Mouse (Mus musculus): ENCODE measurements around the gene Tyrobp. TPM values are rescaled to one million over a fixed set of nuclear protein-coding genes. Genes with fewer than 3 reads are reported as not detected.

Gene Tyrobp
- polyA plus RNA-seq (2017; shearing (Covaris generic)) = 2.8 TPM

GRCm38 (mm10) chr7:30413596-30413995, at the start of gene Tyrobp:
TSS of gene Tyrobp (plus strand) at chr7:30413760.

GRCm38 (mm10) chr7:30419561-30420499, 6.3 kb downstream of the Tyrobp start, which contains the start of gene Hcst:
TSS of gene Hcst (minus strand) at chr7:30419854.

GRCm38 (mm10) chr7:30421175-30421889, 7.8 kb downstream of the Tyrobp start, which contains the start of gene Nfkbid:
TSS of gene Nfkbid (plus strand) at chr7:30421732.

GRCm38 (mm10) chr7:30444971-30445751, 31.6 kb downstream of the Tyrobp start, which contains the start of gene Aplp1:
TSS of gene Aplp1 (minus strand) at chr7:30445535.

GRCm38 (mm10) chr7:30457629-30458330, 44.2 kb downstream of the Tyrobp start, which contains the start of the genes Kirrel2 and Nphs1:
TSS of gene Kirrel2 (minus strand) at chr7:30457690.
TSS of gene Nphs1 (plus strand) at chr7:30458315.

Other genes with a start within 250 kb of the Tyrobp start
- 26.4 TPM for gene Zfp146, start 244.0 kb upstream of the Tyrobp start, polyA plus RNA-seq (2017; shearing (Covaris generic))
- not detected for gene Cox7a1, start 229.6 kb upstream of the Tyrobp start, polyA plus RNA-seq (2017; shearing (Covaris generic))
- 71.9 TPM for gene Capns1, start 214.9 kb upstream of the Tyrobp start, polyA plus RNA-seq (2017; shearing (Covaris generic))
- gene Polr2i, start 181.8 kb upstream of the Tyrobp start, polyA plus RNA-seq (2017; shearing (Covaris generic)) = 22.1 TPM
- 59.1 TPM for gene Tbcb, start 181.5 kb upstream of the Tyrobp start, polyA plus RNA-seq (2017; shearing (Covaris generic))
- not detected for gene Ovol3, start 178.0 kb upstream of the Tyrobp start, polyA plus RNA-seq (2017; shearing (Covaris generic))
- 0.37 TPM for gene Thap8, start 133.7 kb upstream of the Tyrobp start, polyA plus RNA-seq (2017; shearing (Covaris generic))
- 5.2 TPM for gene Wdr62, start 133.3 kb upstream of the Tyrobp start, polyA plus RNA-seq (2017; shearing (Covaris generic))
- 0.41 TPM for gene Clip3, start 122.0 kb upstream of the Tyrobp start, polyA plus RNA-seq (2017; shearing (Covaris generic))
- gene Alkbh6, start 105.0 kb upstream of the Tyrobp start, polyA plus RNA-seq (2017; shearing (Covaris generic)) = 86.8 TPM
- 5.9 TPM for gene Syne4, start 99.0 kb upstream of the Tyrobp start, polyA plus RNA-seq (2017; shearing (Covaris generic))
- gene E130208F15Rik, start 92.0 kb upstream of the Tyrobp start, polyA plus RNA-seq (2017; shearing (Covaris generic)) = not detected
- gene Sdhaf1, start 89.9 kb upstream of the Tyrobp start, polyA plus RNA-seq (2017; shearing (Covaris generic)) = 20.6 TPM
- not detected for gene Lrfn3, start 51.0 kb upstream of the Tyrobp start, polyA plus RNA-seq (2017; shearing (Covaris generic))
- gene Hcst, start 6.1 kb downstream of the Tyrobp start, polyA plus RNA-seq (2017; shearing (Covaris generic)) = 589 TPM
- gene Nfkbid, start 8.0 kb downstream of the Tyrobp start, polyA plus RNA-seq (2017; shearing (Covaris generic)) = 853 TPM
- gene Aplp1, start 31.8 kb downstream of the Tyrobp start, polyA plus RNA-seq (2017; shearing (Covaris generic)) = 34.3 TPM
- 0.25 TPM for gene Kirrel2, start 43.9 kb downstream of the Tyrobp start, polyA plus RNA-seq (2017; shearing (Covaris generic))
- not detected for gene Nphs1, start 44.6 kb downstream of the Tyrobp start, polyA plus RNA-seq (2017; shearing (Covaris generic))
- gene Prodh2, start 79.9 kb downstream of the Tyrobp start, polyA plus RNA-seq (2017; shearing (Covaris generic)) = not detected
- gene Arhgap33, start 121.3 kb downstream of the Tyrobp start, polyA plus RNA-seq (2017; shearing (Covaris generic)) = 1.0 TPM
- gene Hspb6, start 138.4 kb downstream of the Tyrobp start, polyA plus RNA-seq (2017; shearing (Covaris generic)) = 3.3 TPM
- 3.3 TPM for gene Proser3, start 138.5 kb downstream of the Tyrobp start, polyA plus RNA-seq (2017; shearing (Covaris generic))
- gene Lin37, start 146.1 kb downstream of the Tyrobp start, polyA plus RNA-seq (2017; shearing (Covaris generic)) = 48.0 TPM
- gene U2af1l4, start 149.5 kb downstream of the Tyrobp start, polyA plus RNA-seq (2017; shearing (Covaris generic)) = 84.8 TPM
- 57.8 TPM for gene Gm49396, start 149.6 kb downstream of the Tyrobp start, polyA plus RNA-seq (2017; shearing (Covaris generic))
- 137 TPM for gene Psenen, start 149.9 kb downstream of the Tyrobp start, polyA plus RNA-seq (2017; shearing (Covaris generic))
- gene Igflr1, start 151.7 kb downstream of the Tyrobp start, polyA plus RNA-seq (2017; shearing (Covaris generic)) = 59.7 TPM
- gene Kmt2b, start 175.0 kb downstream of the Tyrobp start, polyA plus RNA-seq (2017; shearing (Covaris generic)) = 14.0 TPM
- gene Zbtb32, start 185.1 kb downstream of the Tyrobp start, polyA plus RNA-seq (2017; shearing (Covaris generic)) = 12.8 TPM
- 0.79 TPM for gene Upk1a, start 199.1 kb downstream of the Tyrobp start, polyA plus RNA-seq (2017; shearing (Covaris generic))
- 388 TPM for gene Cox6b1, start 212.4 kb downstream of the Tyrobp start, polyA plus RNA-seq (2017; shearing (Covaris generic))
- not detected for gene Etv2, start 222.1 kb downstream of the Tyrobp start, polyA plus RNA-seq (2017; shearing (Covaris generic))
- 194 TPM for gene Rbm42, start 236.6 kb downstream of the Tyrobp start, polyA plus RNA-seq (2017; shearing (Covaris generic))